Mouse (Mus musculus): Measurements from ENCODE around the gene Fnbp4. TPM values are rescaled to one million over a fixed set of nuclear protein-coding genes. Genes with fewer than 3 reads are reported as not detected.

Fnbp4 gene
- polyA plus RNA-seq, 1 experiment = 20.6 TPM

GRCm38 (mm10) chr2:90735326-90735725, 9.8 kb upstream of the Fnbp4 start:
- Histone ChIP-seq H3K36me3 (ENCODE audit: control insufficient read depth, insufficient read depth, low read length) (peaks cover 3% of the 10 kb centered on the region), H3K4me1 (ENCODE audit: control insufficient read depth, insufficient read depth, low read length) (0 out of 2 replicates have a peak, but pooled peaks cover 2% of the 10 kb centered on the region), H3K27ac (ENCODE audit: insufficient read depth, low read depth, low read length) (no peak overlapping the region), H3K27me3 (replicated peaks; ENCODE audit: control insufficient read depth, insufficient read depth, low read length) (no peaks in the 10 kb centered on the region), H3K4me3 (ENCODE audit: insufficient read depth, low read depth, low read length) (no peak overlapping the region)
- no peak for DNase-seq
- 90% methylated on average over 11 of the region's 11 CpGs for WGBS
- no peak for TF ChIP-seq POLR2A (IDR thresholded peaks at IDR 0.05; ENCODE audit: low read depth, low read length)
- no peak for TF ChIP-seq CTCF (conservative IDR thresholded peaks at IDR 0.05; ENCODE audit: insufficient read depth, insufficient read length, low read depth, low read length)

- Histone ChIP-seq H3K36me3 (ENCODE audit: control insufficient read depth, insufficient read depth, low read length) (no peaks in the 10 kb centered on the region), H3K4me3 (ENCODE audit: insufficient read depth, low read depth, low read length) (no peak overlapping the region), H3K4me1 (ENCODE audit: control insufficient read depth, insufficient read depth, low read length) (0 out of 2 replicates have a peak, but pooled peaks cover 2% of the 10 kb centered on the region), H3K27ac (ENCODE audit: insufficient read depth, low read depth, low read length) (no peak overlapping the region), H3K27me3 (replicated peaks; ENCODE audit: control insufficient read depth, insufficient read depth, low read length) (no peaks in the 10 kb centered on the region)
- WGBS = 91% methylated on average over 3 of the region's 3 CpGs
- TF ChIP-seq POLR2A (IDR thresholded peaks at IDR 0.05; ENCODE audit: low read depth, low read length) (no peak), CTCF (conservative IDR thresholded peaks at IDR 0.05; ENCODE audit: insufficient read depth, insufficient read length, low read depth, low read length) (no peak)
- DNase-seq = no peak
Measured at GRCm38 (mm10) chr2:90738801-90739200, 6.4 kb upstream of the Fnbp4 start.

DNA sequence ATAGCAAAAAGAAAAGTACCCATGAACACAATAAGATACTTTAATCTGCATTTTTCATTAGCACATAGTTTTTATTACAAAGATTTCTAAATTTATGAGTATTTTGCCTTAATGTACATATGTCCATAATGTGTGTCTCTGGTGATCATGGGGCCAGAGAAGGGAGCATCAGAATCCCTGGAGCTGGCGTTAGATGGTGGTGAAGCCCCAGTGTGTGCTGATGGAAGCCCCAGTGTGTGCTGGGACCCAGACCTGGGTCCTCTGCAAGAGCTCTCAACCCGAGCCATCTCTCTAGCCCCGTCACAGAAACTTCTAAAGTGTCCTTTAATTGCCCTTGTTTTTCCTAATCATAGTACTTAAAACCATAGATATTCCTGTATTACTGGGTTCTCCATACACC, 5.8 kb upstream of the Fnbp4 start:
- no peak overlapping the region for H3K4me3 ChIP-seq (ENCODE audit: insufficient read depth, low read depth, low read length)
- 92% methylated on average over 3 of the region's 3 CpGs for WGBS
- H3K27me3 ChIP-seq (replicated peaks; ENCODE audit: control insufficient read depth, insufficient read depth, low read length) = no peaks in the 10 kb centered on the region
- peak overlapping the region; percentile 56 for H3K27ac ChIP-seq (ENCODE audit: insufficient read depth, low read depth, low read length)
- TF ChIP-seq POLR2A (IDR thresholded peaks at IDR 0.05; ENCODE audit: low read depth, low read length) = no peak
- no peak for TF ChIP-seq CTCF (conservative IDR thresholded peaks at IDR 0.05; ENCODE audit: insufficient read depth, insufficient read length, low read depth, low read length)
- DNase-seq = no peak
- H3K36me3 ChIP-seq (ENCODE audit: control insufficient read depth, insufficient read depth, low read length) = no peaks in the 10 kb centered on the region
- H3K4me1 ChIP-seq (ENCODE audit: control insufficient read depth, insufficient read depth, low read length) = 0 out of 2 replicates have a peak, but pooled peaks cover 2% of the 10 kb centered on the region

DNA sequence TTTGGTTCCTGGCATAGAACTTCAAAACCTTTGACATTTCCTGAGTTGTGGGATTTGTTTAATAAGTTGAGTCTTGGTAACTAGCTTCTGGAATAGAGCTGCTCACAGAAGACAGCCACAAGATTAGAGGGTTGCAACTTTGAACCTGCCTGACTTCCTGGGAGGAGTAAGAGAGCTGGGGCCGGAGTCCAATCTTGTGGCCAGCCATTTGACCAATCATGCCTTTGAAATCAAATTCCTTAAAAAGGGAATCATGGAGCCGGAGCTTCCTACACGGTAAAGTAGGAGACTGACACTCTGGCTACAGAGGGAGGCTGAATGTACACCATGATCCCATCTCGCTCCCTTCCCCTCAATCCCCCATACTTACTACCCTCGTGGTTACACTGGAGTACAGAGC, 5.2 kb upstream of the Fnbp4 start:
- Histone ChIP-seq H3K27me3 (replicated peaks; ENCODE audit: control insufficient read depth, insufficient read depth, low read length) (no peaks in the 10 kb centered on the region), H3K4me3 (ENCODE audit: insufficient read depth, low read depth, low read length) (no peak overlapping the region), H3K4me1 (ENCODE audit: control insufficient read depth, insufficient read depth, low read length) (0 out of 2 replicates have a peak, but pooled peaks cover 2% of the 10 kb centered on the region), H3K36me3 (ENCODE audit: control insufficient read depth, insufficient read depth, low read length) (no peaks in the 10 kb centered on the region), H3K27ac (ENCODE audit: insufficient read depth, low read depth, low read length) (peak overlapping the region; percentile 72)
- peak; percentile 86 for DNase-seq
- TF ChIP-seq CTCF (conservative IDR thresholded peaks at IDR 0.05; ENCODE audit: insufficient read depth, insufficient read length, low read depth, low read length) = no peak
- no peak for TF ChIP-seq POLR2A (IDR thresholded peaks at IDR 0.05; ENCODE audit: low read depth, low read length)
- WGBS = 66% methylated on average over 5 of the region's 5 CpGs

- 63% methylated on average over 12 of the region's 12 CpGs for whole genome bisulfite sequencing
- Histone ChIP-seq H3K36me3 (ENCODE audit: control insufficient read depth, insufficient read depth, low read length) (peaks cover 3% of the 10 kb centered on the region; the same call in 1 of the 2 replicates), H3K27ac (ENCODE audit: insufficient read depth, low read depth, low read length) (peak overlapping the region; percentile 69), H3K27me3 (replicated peaks; ENCODE audit: control insufficient read depth, insufficient read depth, low read length) (no peaks in the 10 kb centered on the region), H3K4me1 (ENCODE audit: control insufficient read depth, insufficient read depth, low read length) (peaks cover 3% of the 10 kb centered on the region; the same call in 1 of the 2 replicates), H3K4me3 (ENCODE audit: insufficient read depth, low read depth, low read length) (peak overlapping the region; percentile 52)
- TF ChIP-seq POLR2A (IDR thresholded peaks at IDR 0.05; ENCODE audit: low read depth, low read length) (no peak), CTCF (conservative IDR thresholded peaks at IDR 0.05; ENCODE audit: insufficient read depth, insufficient read length, low read depth, low read length) (no peak)
- no peak for DNase-seq
Measured at GRCm38 (mm10) chr2:90744285-90745052, 701 bp upstream of the Fnbp4 start.

- WGBS = under 1% methylated on average over 54 of the region's 54 CpGs
- Histone ChIP-seq H3K27me3 (replicated peaks; ENCODE audit: control insufficient read depth, insufficient read depth, low read length) (no peaks in the 10 kb centered on the region), H3K27ac (ENCODE audit: insufficient read depth, low read depth, low read length) (peak overlapping the region; percentile 92), H3K4me3 (ENCODE audit: insufficient read depth, low read depth, low read length) (peak overlapping the region; percentile 86), H3K4me1 (ENCODE audit: control insufficient read depth, insufficient read depth, low read length) (peaks cover 6% of the 10 kb centered on the region; the same call in 1 of the 2 replicates), H3K36me3 (ENCODE audit: control insufficient read depth, insufficient read depth, low read length) (peaks cover 3% of the 10 kb centered on the region; the same call in 1 of the 2 replicates)
- no peak for TF ChIP-seq POLR2A (IDR thresholded peaks at IDR 0.05; ENCODE audit: low read depth, low read length)
- no peak for TF ChIP-seq CTCF (conservative IDR thresholded peaks at IDR 0.05; ENCODE audit: insufficient read depth, insufficient read length, low read depth, low read length)
- DNase-seq = no peak
Measured at GRCm38 (mm10) chr2:90745740-90746537, 769 bp downstream of the Fnbp4 start.

GRCm38 (mm10) chr2:90746538-90746865, 1.3 kb downstream of the Fnbp4 start:
- TF ChIP-seq CTCF (conservative IDR thresholded peaks at IDR 0.05; ENCODE audit: insufficient read depth, insufficient read length, low read depth, low read length) = no peak
- no peak for TF ChIP-seq POLR2A (IDR thresholded peaks at IDR 0.05; ENCODE audit: low read depth, low read length)
- WGBS = 8% methylated on average over 4 of the region's 4 CpGs
- DNase-seq = peak; percentile 21
- H3K27ac ChIP-seq (ENCODE audit: insufficient read depth, low read depth, low read length) = 0 out of 2 replicates have a peak overlapping the region, but pooled peaks have one; percentile 41
- peak overlapping the region; percentile 86 for H3K4me3 ChIP-seq (ENCODE audit: insufficient read depth, low read depth, low read length)
- H3K4me1 ChIP-seq (ENCODE audit: control insufficient read depth, insufficient read depth, low read length) = peaks cover 6% of the 10 kb centered on the region; the same call in 1 of the 2 replicates
- no peaks in the 10 kb centered on the region for H3K27me3 ChIP-seq (replicated peaks; ENCODE audit: control insufficient read depth, insufficient read depth, low read length)
- peaks cover 3% of the 10 kb centered on the region; the same call in 1 of the 2 replicates for H3K36me3 ChIP-seq (ENCODE audit: control insufficient read depth, insufficient read depth, low read length)
